Mouse (Mus musculus) adrenal gland, adult 18-20 months (tissue): ENCODE results near the gene Ncf1. TPM values are rescaled to one million over a fixed set of nuclear protein-coding genes. Genes with fewer than 3 reads are reported as not detected.

Experiments
- total RNA-seq, 2 experiments: library from RNA; stranded (reverse); gene quantifications; 1 replicate in 1 of 2; 2 replicates in 1 of 2; pipeline ENCODE4 v1.2.3; 2021

The Ncf1 gene
- total RNA-seq, 2 experiments from 2014 or later: 10.0 to 12.1 TPM

Other genes starting within 250 kb of the Ncf1 start
- gene Castor2, start 129.9 kb downstream of the Ncf1 start, total RNA-seq: 10 to 100 TPM; 12.4 to 14.0 TPM
- 10 to 100 TPM; 28.2 to 34.7 TPM for gene Rcc1l, start 52.9 kb downstream of the Ncf1 start, total RNA-seq
- 1 to 10 TPM; 8.1 to 8.5 TPM for gene Gtf2ird2, start 45.6 kb downstream of the Ncf1 start, total RNA-seq
- 100 to 1,000 TPM; 170 to 215 TPM for gene Gtf2i, start 85.1 kb upstream of the Ncf1 start, total RNA-seq
- gene Gtf2ird1, start 227.1 kb upstream of the Ncf1 start, total RNA-seq: 10 to 100 TPM; 44.9 to 71.0 TPM